Mouse (Mus musculus) T-cell, adult 2 months (primary cell): ENCODE data around the gene Fst.

Experiments
- DNase-seq: peaks from one replicate; pipeline ENCODE4 v3.0.0; 2022; ENCODE audit warnings: low spot score

Fst gene

GRCm38 (mm10) chr13:114458886-114459700, at the start of gene Fst:
Fst (minus strand) TSS chr13:114458951.
- no peak for DNase-seq

- DNase-seq, result no peak
Observed at GRCm38 (mm10) chr13:114493826-114494225, 35.1 kb upstream of the Fst start.

DNA sequence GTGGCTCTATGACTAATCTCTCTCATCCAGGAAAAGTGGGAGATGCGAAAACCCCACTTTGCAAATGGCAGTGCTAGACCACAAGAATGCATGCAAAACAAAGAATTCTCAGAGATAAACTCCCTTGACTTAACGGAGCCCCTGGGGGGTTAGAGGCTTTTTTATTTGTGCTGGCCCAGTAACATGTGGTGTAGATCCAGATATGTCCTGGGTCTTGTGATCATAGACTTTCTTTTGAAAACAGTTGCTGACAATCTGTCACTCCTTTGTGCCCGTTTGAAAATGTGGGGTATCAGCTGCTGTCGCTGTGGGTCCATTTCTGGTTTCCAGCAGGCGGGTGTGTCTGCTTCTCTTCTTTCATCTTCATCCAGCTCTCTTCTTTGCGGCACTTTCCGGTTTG, 29.4 kb upstream of the Fst start:
- no peak for DNase-seq

DNA sequence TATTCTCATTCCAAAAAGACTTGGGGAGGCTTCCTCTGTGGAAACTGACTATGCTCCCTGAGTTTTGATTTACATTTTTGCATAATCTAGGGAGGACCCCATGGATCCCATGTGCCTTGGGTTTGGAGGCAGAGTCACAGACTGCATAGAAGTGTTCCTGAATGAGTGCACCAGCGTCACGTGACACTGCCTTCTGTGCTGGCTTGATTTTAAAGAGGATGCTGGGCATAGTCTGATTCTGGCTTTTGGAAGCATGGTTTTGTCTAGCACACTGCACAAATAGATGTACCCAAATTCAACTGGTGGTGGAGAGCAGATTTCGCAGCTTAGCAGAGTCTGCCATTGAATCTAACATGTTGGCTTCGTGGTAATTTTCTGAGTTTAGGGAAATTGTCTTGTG, 19.6 kb upstream of the Fst start:
- DNase-seq, result no peak

DNA sequence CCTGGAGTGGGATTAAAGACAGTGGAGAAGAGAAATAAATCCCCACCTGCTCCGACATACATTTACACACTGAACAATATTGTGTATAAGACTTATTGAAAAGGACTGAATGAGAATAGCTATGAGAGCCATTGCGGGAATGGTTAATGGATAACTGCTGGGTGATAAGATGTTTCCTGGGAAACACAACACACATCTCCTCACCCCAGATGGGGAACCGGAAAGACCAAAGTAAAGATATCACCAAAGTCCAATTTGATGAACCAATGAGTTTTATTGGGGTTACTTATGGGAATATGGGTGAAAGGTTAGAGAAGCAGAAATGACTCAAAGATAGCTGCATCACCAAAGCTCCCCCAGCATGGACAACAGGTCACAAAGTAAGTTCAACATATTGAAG, 11.2 kb upstream of the Fst start:
- DNase-seq, result no peak

GRCm38 (mm10) chr13:114466269-114466919, 7.6 kb upstream of the Fst start:
- DNase-seq, result no peak

- no peak for DNase-seq
Observed at GRCm38 (mm10) chr13:114465387-114465786, 6.6 kb upstream of the Fst start.

- DNase-seq, result no peak
Observed at GRCm38 (mm10) chr13:114464824-114465223, 6.1 kb upstream of the Fst start.

- DNase-seq, result no peak
Observed at GRCm38 (mm10) chr13:114462548-114463408, 4.0 kb upstream of the Fst start.

GRCm38 (mm10) chr13:114460306-114460892, 1.6 kb upstream of the Fst start:
- DNase-seq, result no peak

- no peak for DNase-seq
Observed at GRCm38 (mm10) chr13:114459701-114460160, 980 bp upstream of the Fst start.

- DNase-seq, result peak; percentile 7
Observed at GRCm38 (mm10) chr13:114458291-114458885, 363 bp downstream of the Fst start.

DNA sequence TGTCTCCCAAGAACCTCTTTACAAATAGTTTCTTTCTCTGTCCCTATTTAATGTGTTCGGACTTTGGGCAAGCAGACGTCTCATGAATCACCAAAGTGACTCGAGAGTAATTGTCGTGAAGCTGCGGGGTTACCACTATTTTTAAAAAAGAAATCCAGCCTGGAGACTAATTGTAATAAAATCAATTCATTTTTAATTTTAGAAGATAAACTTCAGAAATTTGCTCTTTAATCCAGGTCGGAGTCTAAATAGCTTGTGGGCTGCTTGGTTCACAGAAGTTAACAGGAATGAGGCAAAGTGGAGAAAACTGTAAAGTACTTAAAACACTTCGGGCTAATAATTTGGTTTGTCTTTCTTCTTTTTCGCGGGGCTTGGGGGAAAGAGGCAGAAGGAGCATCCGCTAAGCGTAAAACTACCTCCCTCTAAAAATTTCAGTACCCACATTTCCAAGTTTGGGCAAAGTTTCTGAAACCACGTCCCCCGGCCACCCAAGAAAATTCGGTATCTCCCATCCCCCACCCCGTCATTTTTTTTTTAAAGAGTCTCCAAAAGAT, 1.1 kb downstream of the Fst start:
- DNase-seq, result no peak

DNA sequence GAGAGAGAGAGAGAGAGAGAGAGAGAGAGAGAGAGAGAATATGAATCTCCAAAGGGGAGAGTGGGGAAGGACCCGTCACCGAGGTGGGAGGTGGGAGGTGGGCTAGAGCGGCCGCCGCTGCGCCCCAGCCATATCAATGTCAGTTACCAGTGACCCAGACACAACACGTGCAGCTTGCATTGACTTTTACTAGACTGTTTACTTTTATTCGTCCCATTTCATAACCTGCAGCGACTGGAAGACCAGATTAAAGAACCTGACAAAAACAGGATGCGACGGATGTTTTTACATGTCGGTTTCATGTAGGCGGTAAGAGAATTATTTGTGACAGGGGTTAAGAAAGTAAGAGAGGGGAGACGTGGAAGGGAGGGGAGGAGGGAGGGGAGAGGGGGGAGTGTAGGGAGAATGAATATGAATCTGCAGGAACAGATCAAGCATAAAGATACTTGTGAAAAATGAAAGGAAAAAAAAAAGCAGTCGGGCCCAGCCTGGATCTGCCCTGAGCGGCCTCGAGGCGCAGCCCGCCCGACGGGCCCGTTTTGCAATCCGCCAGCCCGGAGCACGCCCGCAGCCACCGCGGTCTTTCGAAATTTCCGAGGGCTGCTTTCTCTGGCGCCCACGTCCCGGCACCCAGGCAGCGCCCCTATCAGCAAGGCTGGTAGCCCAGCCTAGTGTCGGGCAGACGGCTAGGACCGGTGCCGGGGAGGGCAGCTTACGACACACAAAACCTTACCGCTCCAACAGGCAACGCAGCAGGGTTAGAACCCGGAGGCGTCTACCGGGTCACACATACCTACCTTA, 1.8 kb downstream of the Fst start:
- DNase-seq, result peak; percentile 23

- DNase-seq, result no peak
Observed at GRCm38 (mm10) chr13:114456224-114456623, 2.5 kb downstream of the Fst start.

DNA sequence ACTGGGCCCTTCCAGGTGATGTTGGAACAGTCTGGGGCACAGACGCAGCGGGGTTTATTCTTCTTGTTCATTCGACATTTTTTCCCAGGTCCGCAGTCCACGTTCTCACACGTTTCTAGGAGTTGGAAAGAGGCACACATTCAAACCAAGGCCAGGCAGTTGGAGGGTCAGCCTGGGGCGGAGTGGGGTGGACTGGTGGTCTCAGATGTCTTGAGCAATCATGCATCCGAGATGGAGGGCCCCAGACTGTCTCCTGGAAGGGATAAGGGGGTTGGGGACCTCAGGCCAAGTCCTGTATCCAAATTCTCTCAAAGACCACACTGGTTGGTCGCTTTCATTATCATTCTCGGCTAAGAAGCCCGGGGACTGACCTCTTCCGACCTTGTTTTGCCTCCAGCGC, 3.0 kb downstream of the Fst start:
- no peak for DNase-seq

DNA sequence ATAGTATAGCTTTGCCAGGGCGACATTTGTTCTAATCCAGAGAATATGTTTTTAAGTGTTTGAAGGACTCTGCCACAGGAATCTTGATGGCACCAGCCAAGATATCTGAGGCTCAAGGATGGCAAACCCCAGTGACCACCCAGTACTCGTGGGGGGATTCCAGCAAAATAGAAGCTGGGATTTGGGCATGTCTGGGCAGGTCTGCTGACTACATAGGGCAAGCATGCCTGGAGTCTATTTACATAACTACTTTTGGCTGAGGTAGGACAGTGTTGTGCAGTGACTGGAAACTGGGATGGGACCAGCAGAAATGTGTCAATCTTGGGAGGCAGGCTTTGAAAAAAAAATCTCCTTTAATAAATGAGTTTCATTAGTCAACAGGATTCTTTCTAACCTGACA, 11.5 kb downstream of the Fst start:
- no peak for DNase-seq

DNA sequence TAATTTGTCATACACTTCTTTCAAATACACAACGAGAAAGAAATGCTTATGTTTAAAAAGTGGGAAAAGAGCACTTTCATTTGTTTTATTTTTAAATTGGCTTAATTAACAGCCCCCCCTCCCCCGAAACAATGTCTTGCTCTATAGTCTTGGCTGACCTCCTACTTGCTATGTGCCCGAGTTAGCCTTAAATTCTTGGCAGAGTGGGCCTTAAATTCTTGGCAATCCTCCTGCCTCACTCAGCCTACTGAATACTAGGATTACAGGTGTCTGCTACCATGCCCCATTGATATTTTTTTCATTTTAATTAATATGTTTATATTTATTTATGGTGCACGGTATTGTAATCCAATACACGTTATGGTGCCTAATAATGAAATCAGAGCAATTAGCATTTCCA, 26.3 kb downstream of the Fst start:
- no peak for DNase-seq

DNA sequence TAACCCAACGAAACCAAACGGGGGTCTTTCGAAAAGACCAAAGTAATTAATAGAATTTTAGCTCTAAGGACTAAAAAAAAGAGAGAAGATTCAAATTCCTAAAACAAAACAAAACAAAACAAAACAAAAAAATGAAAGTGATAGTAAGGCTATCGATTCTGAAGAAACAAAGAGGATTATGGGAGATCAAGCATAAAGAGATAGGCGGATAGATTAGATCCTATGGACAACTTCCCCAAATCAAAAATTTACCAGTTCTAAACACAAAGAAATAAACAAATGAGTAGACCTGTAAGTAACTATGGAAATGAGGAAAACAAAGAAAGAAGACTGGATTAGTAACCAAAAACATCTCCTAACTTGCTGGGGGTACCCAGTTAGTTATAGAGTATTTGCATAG, 33.5 kb downstream of the Fst start:
- no peak for DNase-seq

- DNase-seq, result no peak
Observed at GRCm38 (mm10) chr13:114420235-114420634, 38.5 kb downstream of the Fst start.

DNA sequence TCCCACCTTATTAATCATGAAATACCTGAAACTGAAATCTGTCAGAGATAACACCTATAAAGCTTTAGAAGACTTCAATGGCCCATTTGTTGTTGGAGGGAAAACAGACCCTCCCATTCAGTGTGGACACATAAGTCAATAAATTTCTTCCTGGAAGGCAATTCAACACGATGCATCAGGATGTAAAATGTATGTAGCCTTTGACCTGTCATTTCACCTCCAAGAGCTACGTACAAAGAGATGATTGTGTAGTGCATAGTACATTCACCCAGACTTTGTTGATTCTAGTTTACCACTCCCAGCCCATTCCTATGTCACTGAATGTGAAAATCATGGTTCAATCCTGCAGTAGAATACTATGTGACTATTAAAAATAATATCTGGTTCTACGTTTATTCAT, 39.4 kb downstream of the Fst start:
- no peak for DNase-seq
